Mouse (Mus musculus): Measurements from ENCODE around the gene Ager. TPM values are rescaled to one million over a fixed set of nuclear protein-coding genes. Genes with fewer than 3 reads are reported as not detected.
A peak's percentile ranks its signal among the peaks of the same experiment; 100 is the strongest.

Ager gene
- polyA plus RNA-seq (2011; ENCODE audit: insufficient read depth, insufficient read length, low read depth, missing spikeins) = 1.4 and 2.5 TPM in 2 replicates

DNA sequence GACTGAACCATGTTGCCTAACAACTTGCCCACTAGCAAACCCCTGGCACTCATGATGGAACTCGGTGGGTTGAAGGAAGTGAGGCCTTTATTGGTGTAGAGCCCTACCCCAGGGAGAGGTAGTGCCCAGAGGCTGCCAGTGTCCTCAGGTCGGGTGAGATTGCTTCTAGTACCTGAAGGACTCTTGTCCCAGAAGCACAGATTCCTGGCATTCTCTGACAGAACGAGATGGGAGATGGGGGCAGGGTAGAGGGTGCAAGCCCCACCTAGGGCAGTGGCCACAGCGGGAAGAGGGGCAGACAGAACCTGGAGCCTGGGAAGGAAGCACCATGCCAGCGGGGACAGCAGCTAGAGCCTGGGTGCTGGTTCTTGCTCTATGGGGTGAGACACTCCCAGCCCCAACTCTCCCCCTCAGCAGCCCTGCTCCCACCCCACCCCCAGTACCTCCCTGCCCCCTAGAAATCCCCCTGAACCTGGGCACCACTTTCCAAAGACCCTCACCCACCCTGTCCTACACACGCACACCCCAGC lies at the start of gene Ager:
Gene Ager (plus strand): TSS at position 297 of the 530 bp plus-strand sequence.
- H3K4me1 ChIP-seq (ENCODE audit: control insufficient read depth, insufficient read depth, low read length) = no peaks in the 10 kb centered on the region
- no peak within 1 kb of the TSS for H3K4me3 ChIP-seq (ENCODE audit: low read depth, low read length)
- no peak within 1 kb of the TSS for H3K9ac ChIP-seq (ENCODE audit: low read depth, poor library complexity, severe bottlenecking)
- no peak within 1 kb of the TSS for H3K27ac ChIP-seq (ENCODE audit: insufficient read depth, low read length)
- H3K27me3 ChIP-seq (ENCODE audit: control insufficient read depth, insufficient read depth, low read length, poor library complexity, severe bottlenecking) = no peaks in the 10 kb centered on the region
- TF ChIP-seq POLR2A (IDR thresholded peaks at IDR 0.05; ENCODE audit: insufficient read depth, low read length) = no peak
- no peak for TF ChIP-seq EP300 (IDR thresholded peaks at IDR 0.05; ENCODE audit: insufficient read depth, low read depth, low read length)
- no peak for TF ChIP-seq CTCF (IDR thresholded peaks at IDR 0.05; ENCODE audit: low read depth, low read length)
- 0 out of 2 replicates have a peak, but pooled peaks cover 9% of the 10 kb centered on the region for H3K36me3 ChIP-seq (ENCODE audit: control insufficient read depth, insufficient read depth, low read length, poor library complexity, severe bottlenecking)
- H3K9me3 ChIP-seq (replicated peaks; ENCODE audit: control insufficient read depth, insufficient read depth, low read length, poor library complexity, severe bottlenecking) = no peaks in the 10 kb centered on the region

DNA sequence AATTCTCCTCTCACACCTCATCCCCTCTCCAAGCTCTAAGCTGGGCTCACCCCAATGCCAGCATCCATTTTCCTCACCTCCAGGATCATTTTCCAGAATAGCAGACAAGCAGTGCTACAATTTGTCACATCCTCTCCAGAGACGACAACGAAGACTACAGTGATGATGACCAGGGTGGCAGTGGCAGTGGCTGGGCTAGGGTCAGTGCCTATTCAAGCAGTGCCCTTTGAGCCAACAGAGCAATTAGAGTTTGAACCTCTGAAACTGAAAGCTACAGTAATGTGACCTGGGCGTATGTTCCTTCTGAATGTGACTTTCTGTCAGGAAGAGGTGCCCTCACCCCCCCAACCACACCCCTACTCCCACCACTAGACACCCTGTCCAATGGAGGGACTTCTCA lies 48.5 kb upstream of the Ager start:
- Histone ChIP-seq H3K9ac (ENCODE audit: low read depth, poor library complexity, severe bottlenecking) (no peak overlapping the region), H3K36me3 (ENCODE audit: control insufficient read depth, insufficient read depth, low read length, poor library complexity, severe bottlenecking) (no peaks in the 10 kb centered on the region), H3K27ac (ENCODE audit: insufficient read depth, low read length) (no peak overlapping the region), H3K27me3 (ENCODE audit: control insufficient read depth, insufficient read depth, low read length, poor library complexity, severe bottlenecking) (no peaks in the 10 kb centered on the region), H3K4me3 (ENCODE audit: low read depth, low read length) (no peak overlapping the region), H3K4me1 (ENCODE audit: control insufficient read depth, insufficient read depth, low read length) (no peaks in the 10 kb centered on the region), H3K9me3 (replicated peaks; ENCODE audit: control insufficient read depth, insufficient read depth, low read length, poor library complexity, severe bottlenecking) (no peaks in the 10 kb centered on the region)
- no peak for TF ChIP-seq POLR2A (IDR thresholded peaks at IDR 0.05; ENCODE audit: insufficient read depth, low read length)
- TF ChIP-seq CTCF (IDR thresholded peaks at IDR 0.05; ENCODE audit: low read depth, low read length) = no peak
- TF ChIP-seq EP300 (IDR thresholded peaks at IDR 0.05; ENCODE audit: insufficient read depth, low read depth, low read length) = no peak

- Histone ChIP-seq H3K36me3 (ENCODE audit: control insufficient read depth, insufficient read depth, low read length, poor library complexity, severe bottlenecking) (no peaks in the 10 kb centered on the region), H3K4me1 (ENCODE audit: control insufficient read depth, insufficient read depth, low read length) (no peaks in the 10 kb centered on the region), H3K9ac (ENCODE audit: low read depth, poor library complexity, severe bottlenecking) (no peak overlapping the region), H3K4me3 (ENCODE audit: low read depth, low read length) (no peak overlapping the region), H3K27me3 (ENCODE audit: control insufficient read depth, insufficient read depth, low read length, poor library complexity, severe bottlenecking) (no peaks in the 10 kb centered on the region), H3K9me3 (replicated peaks; ENCODE audit: control insufficient read depth, insufficient read depth, low read length, poor library complexity, severe bottlenecking) (no peaks in the 10 kb centered on the region), H3K27ac (ENCODE audit: insufficient read depth, low read length) (no peak overlapping the region)
- no peak for TF ChIP-seq CTCF (IDR thresholded peaks at IDR 0.05; ENCODE audit: low read depth, low read length)
- no peak for TF ChIP-seq EP300 (IDR thresholded peaks at IDR 0.05; ENCODE audit: insufficient read depth, low read depth, low read length)
- TF ChIP-seq POLR2A (IDR thresholded peaks at IDR 0.05; ENCODE audit: insufficient read depth, low read length) = no peak
Measured at GRCm38 (mm10) chr17:34549843-34550242, 47.8 kb upstream of the Ager start.

GRCm38 (mm10) chr17:34555483-34555882 lies 42.2 kb upstream of the Ager start:
- H3K9me3 ChIP-seq (replicated peaks; ENCODE audit: control insufficient read depth, insufficient read depth, low read length, poor library complexity, severe bottlenecking) = no peaks in the 10 kb centered on the region

GRCm38 (mm10) chr17:34556406-34556805 lies 41.3 kb upstream of the Ager start:
- Histone ChIP-seq H3K9ac (ENCODE audit: low read depth, poor library complexity, severe bottlenecking) (no peak overlapping the region), H3K36me3 (ENCODE audit: control insufficient read depth, insufficient read depth, low read length, poor library complexity, severe bottlenecking) (no peaks in the 10 kb centered on the region), H3K27me3 (ENCODE audit: control insufficient read depth, insufficient read depth, low read length, poor library complexity, severe bottlenecking) (no peaks in the 10 kb centered on the region), H3K9me3 (replicated peaks; ENCODE audit: control insufficient read depth, insufficient read depth, low read length, poor library complexity, severe bottlenecking) (no peaks in the 10 kb centered on the region), H3K27ac (ENCODE audit: insufficient read depth, low read length) (no peak overlapping the region), H3K4me3 (ENCODE audit: low read depth, low read length) (no peak overlapping the region), H3K4me1 (ENCODE audit: control insufficient read depth, insufficient read depth, low read length) (no peaks in the 10 kb centered on the region)
- no peak for TF ChIP-seq POLR2A (IDR thresholded peaks at IDR 0.05; ENCODE audit: insufficient read depth, low read length)
- no peak for TF ChIP-seq EP300 (IDR thresholded peaks at IDR 0.05; ENCODE audit: insufficient read depth, low read depth, low read length)
- no peak for TF ChIP-seq CTCF (IDR thresholded peaks at IDR 0.05; ENCODE audit: low read depth, low read length)

More at GRCm38 (mm10) chr17:34555483-34555882, 42.2 kb upstream of the Ager start:
- H3K4me3 ChIP-seq (ENCODE audit: low read depth, low read length) = no peak overlapping the region
- H3K4me1 ChIP-seq (ENCODE audit: control insufficient read depth, insufficient read depth, low read length) = no peaks in the 10 kb centered on the region
- H3K27ac ChIP-seq (ENCODE audit: insufficient read depth, low read length) = no peak overlapping the region
- no peaks in the 10 kb centered on the region for H3K36me3 ChIP-seq (ENCODE audit: control insufficient read depth, insufficient read depth, low read length, poor library complexity, severe bottlenecking)
- no peaks in the 10 kb centered on the region for H3K27me3 ChIP-seq (ENCODE audit: control insufficient read depth, insufficient read depth, low read length, poor library complexity, severe bottlenecking)
- TF ChIP-seq CTCF (IDR thresholded peaks at IDR 0.05; ENCODE audit: low read depth, low read length) = peak; percentile 94
- TF ChIP-seq EP300 (IDR thresholded peaks at IDR 0.05; ENCODE audit: insufficient read depth, low read depth, low read length) = no peak
- TF ChIP-seq POLR2A (IDR thresholded peaks at IDR 0.05; ENCODE audit: insufficient read depth, low read length) = no peak
- H3K9ac ChIP-seq (ENCODE audit: low read depth, poor library complexity, severe bottlenecking) = no peak overlapping the region

DNA sequence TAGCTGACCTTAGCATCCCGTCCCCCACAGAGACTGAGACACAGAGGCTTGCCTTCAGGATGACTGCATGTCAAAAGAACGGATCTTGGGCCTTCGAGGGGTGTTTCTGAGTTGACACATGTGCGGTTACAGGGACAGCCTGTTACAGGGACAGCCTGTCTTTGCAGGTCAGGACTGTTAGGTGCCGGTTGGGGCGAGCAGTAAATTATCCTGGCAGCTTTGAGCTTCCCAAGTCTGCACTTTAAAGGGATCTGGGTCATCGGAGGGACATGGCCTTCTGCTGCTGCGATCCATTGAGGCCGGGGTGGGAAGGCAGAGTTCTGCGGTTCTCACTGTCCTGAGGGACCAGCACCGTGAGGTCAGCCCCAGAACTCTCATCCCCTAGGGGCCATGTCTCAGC lies 40.3 kb upstream of the Ager start:
- no peaks in the 10 kb centered on the region for H3K4me1 ChIP-seq (ENCODE audit: control insufficient read depth, insufficient read depth, low read length)
- no peak for TF ChIP-seq POLR2A (IDR thresholded peaks at IDR 0.05; ENCODE audit: insufficient read depth, low read length)
- TF ChIP-seq CTCF (IDR thresholded peaks at IDR 0.05; ENCODE audit: low read depth, low read length) = no peak
- TF ChIP-seq EP300 (IDR thresholded peaks at IDR 0.05; ENCODE audit: insufficient read depth, low read depth, low read length) = no peak
- H3K36me3 ChIP-seq (ENCODE audit: control insufficient read depth, insufficient read depth, low read length, poor library complexity, severe bottlenecking) = no peaks in the 10 kb centered on the region
- H3K27ac ChIP-seq (ENCODE audit: insufficient read depth, low read length) = no peak overlapping the region
- H3K9me3 ChIP-seq (replicated peaks; ENCODE audit: control insufficient read depth, insufficient read depth, low read length, poor library complexity, severe bottlenecking) = no peaks in the 10 kb centered on the region
- H3K27me3 ChIP-seq (ENCODE audit: control insufficient read depth, insufficient read depth, low read length, poor library complexity, severe bottlenecking) = no peaks in the 10 kb centered on the region
- H3K9ac ChIP-seq (ENCODE audit: low read depth, poor library complexity, severe bottlenecking) = no peak overlapping the region
- no peak overlapping the region for H3K4me3 ChIP-seq (ENCODE audit: low read depth, low read length)
